Mouse (Mus musculus) MEL (cell line): Measurements from ENCODE around the gene Atp5g1. TPM values are rescaled to one million over a fixed set of nuclear protein-coding genes. Genes with fewer than 3 reads are reported as not detected.

Source experiments
- DNase-seq: peaks from one replicate; pipeline ENCODE4 v3.0.0; 2011; ENCODE audit warnings: low read depth, low spot score
- H3K27ac ChIP-seq: 2 replicates; pipeline ENCODE4 v1.5.1; 2012; ENCODE audit warnings: low read depth, mild to moderate bottlenecking, control low read depth, low read length, moderate library complexity; ENCODE audit not compliant: control insufficient read depth
- H3K27me3 ChIP-seq, 2 experiments: fragments of 150-350 bp in 1 of 2; sonication (generic) in 1 of 2; 2 replicates each; pipeline ENCODE4 v1.6.1; 2012; ENCODE audit warnings: low read length in 2 of 2, mild to moderate bottlenecking in 2 of 2, improper control_type of control experiment in 1 of 2, moderate library complexity in 1 of 2; ENCODE audit not compliant: insufficient read depth in 2 of 2, control insufficient read depth in 1 of 2
- H3K36me3 ChIP-seq, 2 experiments: 2 replicates each; pipeline ENCODE4 v1.6.1; 2012 to 2014; ENCODE audit warnings: low read length in 2 of 2, improper control_type of control experiment in 1 of 2, inconsistent platforms in 1 of 2, mild to moderate bottlenecking in 1 of 2; ENCODE audit not compliant: insufficient read depth in 2 of 2, control insufficient read depth in 1 of 2
- H3K4me1 ChIP-seq, 2 experiments: fragments of 150-350 bp in 1 of 2; sonication (generic) in 1 of 2; 2 replicates each; pipeline ENCODE4 v1.6.1; 2012; ENCODE audit warnings: low read length in 2 of 2, improper control_type of control experiment in 1 of 2, mild to moderate bottlenecking in 1 of 2; ENCODE audit not compliant: insufficient read depth in 2 of 2, control insufficient read depth in 1 of 2
- H3K4me3 ChIP-seq, 2 experiments: fragments of 150-350 bp in 1 of 2; sonication (generic) in 1 of 2; 2 replicates each; pipeline ENCODE4 v1.5.1; 2012; ENCODE audit warnings: low read depth in 2 of 2, low read length in 2 of 2, mild to moderate bottlenecking in 2 of 2, moderate library complexity in 2 of 2, control low read depth in 1 of 2, improper control_type of control experiment in 1 of 2; ENCODE audit not compliant: control insufficient read depth in 1 of 2, insufficient read depth in 1 of 2
- H3K79me2 ChIP-seq: 2 replicates; pipeline ENCODE4 v1.6.1; 2012; ENCODE audit warnings: mild to moderate bottlenecking, low read length, moderate library complexity; ENCODE audit not compliant: control insufficient read depth, poor library complexity, insufficient read depth
- H3K9ac ChIP-seq: 2 replicates; pipeline ENCODE4 v1.6.1; 2012; ENCODE audit warnings: low read depth, mild to moderate bottlenecking, control low read depth, low read length, moderate library complexity; ENCODE audit not compliant: control insufficient read depth, poor library complexity, severe bottlenecking
- H3K9me3 ChIP-seq: fragments of 150-350 bp; sonication (generic); replicated peaks from 2 replicates; pipeline ENCODE4 v1.6.1; 2012; ENCODE audit warnings: mild to moderate bottlenecking, low read length, improper control_type of control experiment, moderate library complexity; ENCODE audit not compliant: insufficient read depth
- CHD1 ChIP-seq: IDR thresholded peaks from 2 replicates; pipeline ENCODE4 v1.6.1; 2012; ENCODE audit warnings: low read depth, mild to moderate bottlenecking, inconsistent platforms, low read length, improper control_type of control experiment
- CTCF ChIP-seq, 3 experiments: IDR thresholded peaks in 2 of 3; conservative IDR thresholded peaks in 1 of 3; 2 replicates each; pipeline ENCODE4 v1.5.1; 2011 to 2012; ENCODE audit warnings: low read length in 3 of 3, low read depth in 2 of 3, mild to moderate bottlenecking in 2 of 3, improper control_type of control experiment in 1 of 3, inconsistent platforms in 1 of 3, mixed read lengths in 1 of 3, moderate library complexity in 1 of 3; ENCODE audit not compliant: control insufficient read depth in 1 of 3, insufficient read depth in 1 of 3, poor library complexity in 1 of 3, severe bottlenecking in 1 of 3
- ELF1 ChIP-seq: IDR thresholded peaks from 2 replicates; pipeline ENCODE4 v1.6.1; 2014; ENCODE audit warnings: low read depth, mild to moderate bottlenecking, inconsistent platforms, low read length, improper control_type of control experiment, moderate library complexity
- ETS1 ChIP-seq: IDR thresholded peaks from 2 replicates; pipeline ENCODE4 v1.6.1; 2012; ENCODE audit warnings: low read depth, mild to moderate bottlenecking, inconsistent platforms, low read length, improper control_type of control experiment, moderate library complexity
- HCFC1 ChIP-seq: IDR thresholded peaks from 2 replicates; pipeline ENCODE4 v1.6.1; 2012; ENCODE audit warnings: low read depth, mild to moderate bottlenecking, inconsistent platforms, low read length, improper control_type of control experiment, moderate library complexity
- MAX ChIP-seq: IDR thresholded peaks from 2 replicates; pipeline ENCODE4 v1.6.1; 2011; ENCODE audit warnings: low read length, improper control_type of control experiment
- MYB ChIP-seq: IDR thresholded peaks from 2 replicates; pipeline ENCODE4 v1.6.1; 2011; ENCODE audit warnings: mild to moderate bottlenecking, low read depth, low read length, improper control_type of control experiment
- MYC ChIP-seq: IDR thresholded peaks from 2 replicates; pipeline ENCODE4 v1.6.1; 2011; ENCODE audit warnings: low read depth, mild to moderate bottlenecking, low read length, improper control_type of control experiment, moderate library complexity
- NRF1 ChIP-seq: IDR thresholded peaks from 2 replicates; pipeline ENCODE4 v1.6.1; 2014; ENCODE audit warnings: low read depth, mild to moderate bottlenecking, inconsistent platforms, low read length, improper control_type of control experiment, moderate library complexity; ENCODE audit not compliant: poor library complexity, insufficient read depth, severe bottlenecking
- POLR2AphosphoS5 ChIP-seq: IDR thresholded peaks from 2 replicates; pipeline ENCODE4 v1.6.1; 2012; ENCODE audit warnings: low read depth, borderline replicate concordance, mild to moderate bottlenecking, inconsistent platforms, low read length, moderate library complexity, mixed read lengths
- RAD21 ChIP-seq: IDR thresholded peaks from 2 replicates; pipeline ENCODE4 v1.6.1; 2011; ENCODE audit warnings: mild to moderate bottlenecking, low read depth, low read length, improper control_type of control experiment
- SIN3A ChIP-seq: IDR thresholded peaks from 2 replicates; pipeline ENCODE4 v1.6.1; 2012; ENCODE audit warnings: low read length, improper control_type of control experiment, inconsistent platforms
- SMC3 ChIP-seq: IDR thresholded peaks from 2 replicates; pipeline ENCODE4 v1.6.1; 2011; ENCODE audit warnings: low read depth, low read length, improper control_type of control experiment
- TBP ChIP-seq: IDR thresholded peaks from 2 replicates; pipeline ENCODE4 v1.8.0; 2011; ENCODE audit warnings: low read depth, low read length, improper control_type of control experiment
- USF2 ChIP-seq, 2 experiments: IDR thresholded peaks; 2 replicates each; pipeline ENCODE4 v1.6.1; 2011 to 2012; ENCODE audit warnings: improper control_type of control experiment in 2 of 2, low read length in 2 of 2, borderline replicate concordance in 1 of 2, inconsistent platforms in 1 of 2, low read depth in 1 of 2, mild to moderate bottlenecking in 1 of 2; ENCODE audit not compliant: insufficient read depth in 1 of 2
- ZNF384 ChIP-seq: IDR thresholded peaks from 2 replicates; pipeline ENCODE4 v1.6.1; 2012; ENCODE audit warnings: low read depth, mild to moderate bottlenecking, inconsistent platforms, low read length, improper control_type of control experiment
- polyA plus RNA-seq, 2 experiments: library from polyadenylated mRNA; stranded (reverse) in 1 of 2; unstranded in 1 of 2; fragments of >175 nt in 1 of 2; fragments of >200 nt in 1 of 2; gene quantifications; 2 replicates each; pipeline versions ENCODE4 v1.2.1 to v1.2.4; 2012; ENCODE audit warnings: low replicate concordance in 2 of 2, low read depth in 1 of 2; ENCODE audit not compliant: insufficient read length in 2 of 2, insufficient read depth in 1 of 2, missing spikeins in 1 of 2
- total RNA-seq: library from RNA; depleted of rRNA; stranded (reverse); fragments of 300-350 nt; gene quantifications from 2 replicates; pipeline ENCODE4 v1.2.3, GENCODE M21; 2012

Gene Atp5g1
- total and polyA plus RNA-seq, 3 experiments, result 1,519 to 1,694 TPM; not detected in 1

- TF ChIP-seq HCFC1 (peak; percentile 95), MYB (no peak), MAX (0 out of 2 replicates have a peak, but pooled peaks have one; percentile 50), USF2 (IDR thresholded peaks at IDR 0.05; ENCODE audit: borderline replicate concordance in 1 of 2, insufficient read depth in 1 of 2, low read depth in 1 of 2, low read length in 2 of 2) (no peak)
- TF ChIP-seq, all 39 proteins: peak for 24
Observed at GRCm38 (mm10) chr11:96065215-96065911, 10.1 kb downstream of the Atp5g1 start, which contains the start of gene Ube2z (continued).

- Histone ChIP-seq H3K27ac (peak overlapping the region; percentile 71), H3K36me3 (peaks cover 25 to 26% of the 10 kb centered on the region in 2 experiments)
- peak; percentile 86 for DNase-seq
Observed at GRCm38 (mm10) chr11:96064521-96065214, 10.8 kb downstream of the Atp5g1 start.

GRCm38 (mm10) chr11:96058309-96058708 lies 17.2 kb downstream of the Atp5g1 start:
- TF ChIP-seq SMC3, result no peak
- TF ChIP-seq NRF1, result no peak
- TF ChIP-seq RAD21, result no peak
- no peak for TF ChIP-seq SIN3A
- no peak for TF ChIP-seq MYC
- no peak for TF ChIP-seq POLR2AphosphoS5
- Histone ChIP-seq H3K4me1 (peaks cover 3 to 4% of the 10 kb centered on the region in 2 experiments; a peak in 3 of 4 replicates), H3K9me3 (no peaks in the 10 kb centered on the region), H3K27ac (no peak overlapping the region), H3K9ac (no peak overlapping the region), H3K79me2 (peaks cover 14% of the 10 kb centered on the region), H3K36me3 (peaks cover 11 to 61% of the 10 kb centered on the region in 2 experiments), H3K27me3 (no peaks in the 10 kb centered on the region), H3K4me3 (no peak overlapping the region)
- DNase-seq, result no peak

More at GRCm38 (mm10) chr11:96064521-96065214, 10.8 kb downstream of the Atp5g1 start:
- no peaks in the 10 kb centered on the region for H3K27me3 ChIP-seq
- H3K9ac ChIP-seq, result peak overlapping the region; percentile 93
- H3K4me1 ChIP-seq, result peaks cover 9 to 10% of the 10 kb centered on the region in 2 experiments; a peak in 3 of 4 replicates
- H3K79me2 ChIP-seq, result peaks cover 27% of the 10 kb centered on the region
- no peaks in the 10 kb centered on the region for H3K9me3 ChIP-seq
- H3K4me3 ChIP-seq, result peak overlapping the region; percentile 63 to 85
- no peak for TF ChIP-seq ETS1
- no peak for TF ChIP-seq ZNF384
- TF ChIP-seq SMC3, result no peak
- 0 out of 2 replicates have a peak, but pooled peaks have one; percentile 9 for TF ChIP-seq MYB
- TF ChIP-seq SIN3A, result peak; percentile 50; the same call in 1 of the 2 replicates
- TF ChIP-seq CTCF (IDR thresholded peaks at IDR 0.05 in 2 of 3, conservative IDR thresholded peaks at IDR 0.05 in 1 of 3; ENCODE audit: control insufficient read depth in 1 of 3, insufficient read depth in 1 of 3, low read depth in 2 of 3, low read length in 3 of 3, poor library complexity in 1 of 3, severe bottlenecking in 1 of 3), result 0 out of 6 replicates have a peak, but pooled peaks of 1 of the 3 experiments have one; percentile 9
- TF ChIP-seq CHD1, result peak; percentile 84; the same call in 1 of the 2 replicates
- 0 out of 2 replicates have a peak, but pooled peaks have one; percentile 37 for TF ChIP-seq TBP
- peak; percentile 56; the same call in 1 of the 2 replicates for TF ChIP-seq MAX
- no peak for TF ChIP-seq ELF1
- TF ChIP-seq, all 39 proteins: peak for 6
